Mouse (Mus musculus): Measurements from ENCODE around the gene Upb1.

DNA sequence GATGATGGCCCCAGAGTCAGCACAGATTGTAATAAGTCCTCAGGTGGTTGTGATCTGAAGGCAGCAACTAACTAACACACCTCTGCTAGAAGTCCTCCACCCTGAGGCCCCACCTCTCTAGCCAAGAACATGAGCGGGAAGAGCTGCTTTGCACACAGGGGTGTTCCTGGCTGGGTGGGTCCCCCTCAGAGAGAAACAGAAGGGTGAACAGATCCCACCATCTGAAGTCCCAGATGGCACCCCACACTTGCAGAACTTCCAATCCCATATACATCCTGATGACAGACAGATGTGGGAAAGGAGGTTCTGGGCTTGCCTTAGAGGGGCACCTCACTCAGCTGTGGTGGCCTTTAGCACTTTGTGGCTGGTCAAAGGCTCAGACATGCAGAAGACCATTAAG is 36.4 kb downstream of the Upb1 start:
- no peak for TF ChIP-seq CTCF (IDR thresholded peaks at IDR 0.05; ENCODE audit: low read depth, low read length)
- no peak for TF ChIP-seq GATA1 (IDR thresholded peaks at IDR 0.05; ENCODE audit: borderline replicate concordance, low read length)

All from G1E (cell line).